In genomic region chr12:99412034-99412433, GRCm38 (mm10) we compare ENCODE assay signal across 17 mouse cellular contexts.
DNase-seq lines count a peak whose midpoint lies in the region; ATAC-seq and TF ChIP-seq lines count a peak whose summit lies in the region.
"Had no signal": no experiment of that assay in that cellular context is flagged by ENCODE, and none has a peak within 500 bp of the region (broad histone marks: within the 10 kb centered on the region; RNA-seq: fewer than 3 reads in every experiment).

No protein-coding gene starts in this region.

- no peak for TF ChIP-seq CTCF in ES-Bruce4 (IDR thresholded peaks at IDR 0.05; ENCODE audit: low read depth, low read length)

- TF ChIP-seq POLR2A in ES-Bruce4 (IDR thresholded peaks at IDR 0.05; ENCODE audit: insufficient read depth, low read length): no peak

- H3K9me3 ChIP-seq in ES-Bruce4 (replicated peaks; ENCODE audit: control insufficient read depth, insufficient read depth, low read length, poor library complexity, severe bottlenecking): no peaks in the 10 kb centered on the region
- H3K9me3 ChIP-seq: neural tube, embryonic 15.5 days had no signal

- peak overlapping the region; percentile 99 for H3K27ac ChIP-seq in ES-Bruce4 (ENCODE audit: insufficient read depth, low read length)
- H3K27ac ChIP-seq: forebrain, embryonic 13.5 days; hindbrain, postnatal 0 days; neural tube, embryonic 15.5 days had no signal

- no peaks in the 10 kb centered on the region for H3K27me3 ChIP-seq in ES-Bruce4 (ENCODE audit: control insufficient read depth, insufficient read depth, low read length, poor library complexity, severe bottlenecking)
- H3K27me3 ChIP-seq: forebrain, embryonic 13.5 days; neural tube, embryonic 15.5 days had no signal

- peak; percentile 87 for DNase-seq in R1 (ENCODE audit: low read depth, low spot score)
- DNase-seq in kidney, adult 8-10 months: peak; percentile 65 to 69
- DNase-seq in kidney, postnatal 25 days: peak; percentile 65 to 76
- DNase-seq in thymus, postnatal 0 days (ENCODE audit: low spot score): no peak
- DNase-seq in heart, adult 11 months: no peak
- DNase-seq: cerebellum, adult 8-10 months; gastrocnemius, postnatal 10 days; heart, adult 18-20 months; heart, postnatal 4 days; lung, adult 18-20 months; lung, postnatal 36 days had no signal

- H3K36me3 ChIP-seq in ES-Bruce4 (ENCODE audit: control insufficient read depth, insufficient read depth, low read length, poor library complexity, severe bottlenecking): no peaks in the 10 kb centered on the region
- H3K36me3 ChIP-seq: neural tube, embryonic 15.5 days had no signal

- peak overlapping the region; percentile 74 for H3K4me3 ChIP-seq in ES-Bruce4 (ENCODE audit: low read depth, low read length)
- H3K4me3 ChIP-seq: forebrain, embryonic 13.5 days; neural tube, embryonic 15.5 days had no signal

- ATAC-seq in erythroid progenitor cell, adult 5-6 weeks (replicated peaks; ENCODE audit: low FRiP score, poor library complexity, severe bottlenecking): no peak
- ATAC-seq: forebrain, embryonic 13.5 days; hindbrain, postnatal 0 days; midbrain, embryonic 16.5 days had no signal

- no peak; the same call in 1 of the 2 replicates for TF ChIP-seq EP300 in ES-Bruce4 (IDR thresholded peaks at IDR 0.05; ENCODE audit: insufficient read depth, low read depth, low read length)

- peak overlapping the region; percentile 35 for H3K9ac ChIP-seq in ES-Bruce4 (ENCODE audit: low read depth, poor library complexity, severe bottlenecking)
- H3K9ac ChIP-seq: forebrain, embryonic 13.5 days; neural tube, embryonic 15.5 days had no signal

- peaks cover 7% of the 10 kb centered on the region for H3K4me1 ChIP-seq in ES-Bruce4 (ENCODE audit: control insufficient read depth, insufficient read depth, low read length)

Comparison
In these comparisons a context has a peak if more than half of its experiments do, and no peak if none do; other contexts are left out.
1. DNase-seq: peak in R1 (single experiment), kidney, adult 8-10 months (2 of 2) and kidney, postnatal 25 days (2 of 2); none in thymus, postnatal 0 days (single experiment) and heart, adult 11 months (single experiment).